Mouse (Mus musculus): ENCODE data around the gene Il1rapl1.

Il1rapl1 gene

GRCm38 (mm10) chrX:88115609-88116073 is at the start of gene Il1rapl1:
Gene Il1rapl1 (minus strand): TSS chrX:88115645.
- in situ Hi-C loops (cut with MboI, MseI) = no loop called here

- in situ Hi-C loops (cut with MboI, MseI) = loop anchor here (10.0 kb wide), 1 partner anchor 1107 kb away; no protein-coding TSS in a partner anchor
Observed at GRCm38 (mm10) chrX:88158037-88158436, 42.6 kb upstream of the Il1rapl1 start.

GRCm38 (mm10) chrX:88125612-88126011 is 10.2 kb upstream of the Il1rapl1 start:
- in situ Hi-C loops (cut with MboI, MseI) = no loop called here

- in situ Hi-C loops (cut with MboI, MseI) = no loop called here
Observed at GRCm38 (mm10) chrX:88120070-88120469, 4.6 kb upstream of the Il1rapl1 start.

- in situ Hi-C loops (cut with MboI, MseI) = no loop called here
Observed at GRCm38 (mm10) chrX:88117858-88118257, 2.4 kb upstream of the Il1rapl1 start.

GRCm38 (mm10) chrX:88116326-88116725 is 881 bp upstream of the Il1rapl1 start:
- in situ Hi-C loops (cut with MboI, MseI) = no loop called here

GRCm38 (mm10) chrX:88113561-88113960 is 1.9 kb downstream of the Il1rapl1 start:
- in situ Hi-C loops (cut with MboI, MseI) = no loop called here

GRCm38 (mm10) chrX:88112254-88112653 is 3.2 kb downstream of the Il1rapl1 start:
- in situ Hi-C loops (cut with MboI, MseI) = no loop called here

GRCm38 (mm10) chrX:88109733-88110132 is 5.7 kb downstream of the Il1rapl1 start:
- in situ Hi-C loops (cut with MboI, MseI) = no loop called here

- in situ Hi-C loops (cut with MboI, MseI) = no loop called here
Observed at GRCm38 (mm10) chrX:88093936-88094569, 21.4 kb downstream of the Il1rapl1 start.

- in situ Hi-C loops (cut with MboI, MseI) = no loop called here
Observed at GRCm38 (mm10) chrX:88089873-88090272, 25.6 kb downstream of the Il1rapl1 start.

- in situ Hi-C loops (cut with MboI, MseI) = no loop called here
Observed at GRCm38 (mm10) chrX:88072741-88073419, 42.6 kb downstream of the Il1rapl1 start.

GRCm38 (mm10) chrX:88070368-88070767 is 45.1 kb downstream of the Il1rapl1 start:
- in situ Hi-C loops (cut with MboI, MseI) = no loop called here

- in situ Hi-C loops (cut with MboI, MseI) = no loop called here
Observed at GRCm38 (mm10) chrX:88043556-88043955, 71.9 kb downstream of the Il1rapl1 start.

GRCm38 (mm10) chrX:88038984-88039383 is 76.5 kb downstream of the Il1rapl1 start:
- in situ Hi-C loops (cut with MboI, MseI) = no loop called here

GRCm38 (mm10) chrX:87897172-87897571 is 218.3 kb downstream of the Il1rapl1 start:
- in situ Hi-C loops (cut with MboI, MseI) = no loop called here

- in situ Hi-C loops (cut with MboI, MseI) = no loop called here
Observed at GRCm38 (mm10) chrX:87891916-87892315, 223.5 kb downstream of the Il1rapl1 start.

GRCm38 (mm10) chrX:87854107-87854506 is 261.3 kb downstream of the Il1rapl1 start:
- in situ Hi-C loops (cut with MboI, MseI) = no loop called here

- in situ Hi-C loops (cut with MboI, MseI) = no loop called here
Observed at GRCm38 (mm10) chrX:87813884-87814283, 301.6 kb downstream of the Il1rapl1 start.

- in situ Hi-C loops (cut with MboI, MseI) = no loop called here
Observed at GRCm38 (mm10) chrX:87807717-87808116, 307.7 kb downstream of the Il1rapl1 start.

- in situ Hi-C loops (cut with MboI, MseI) = no loop called here
Observed at GRCm38 (mm10) chrX:87793011-87793410, 322.4 kb downstream of the Il1rapl1 start.

GRCm38 (mm10) chrX:87710589-87710988 is 404.9 kb downstream of the Il1rapl1 start:
- in situ Hi-C loops (cut with MboI, MseI) = no loop called here

- in situ Hi-C loops (cut with MboI, MseI) = no loop called here
Observed at GRCm38 (mm10) chrX:87663856-87664255, 451.6 kb downstream of the Il1rapl1 start.

Measured in T-helper 1 cell (primary cell).